Mouse (Mus musculus): ENCODE results near the gene E2f2.

The E2f2 gene

GRCm38 (mm10) chr4:136142267-136143192 is 29.7 kb upstream of the E2f2 start:
- CTCF ChIA-PET: no interaction called here
- POLR2A ChIA-PET: interaction anchor here in 3 of 4 experiments (0.6 to 11.0 kb wide), 7 partner anchors 10 to 273 kb away, joined by 3 to 122 read pairs (median 4); partner anchors contain the start of gene Rpl11 (in 1 of the 3)

- ChIA-PET CTCF (interaction anchor here in 2 of 4 experiments (0.6 to 1.1 kb wide), 3 partner anchors 36 to 346 kb away, joined by 3 to 4 read pairs (median 4); partner anchors contain the start of gene Fuca1 (in 1 of the 2)), POLR2A (interaction anchor here (0.6 to 11.0 kb wide), 20 partner anchors 7 to 274 kb away, joined by 3 to 122 read pairs (median 5); partner anchors contain the start of gene Rpl11 (in 1 of the 4))
These were observed 28.8 kb upstream of the E2f2 start, which contains the start of gene Id3 for GRCm38 (mm10) chr4:136143193-136143976. TSS of gene Id3 (plus strand) at chr4:136143497.

GRCm38 (mm10) chr4:136144126-136144926 is 27.9 kb upstream of the E2f2 start:
- ChIA-PET POLR2A (interaction anchor here (0.8 to 11.0 kb wide), 36 partner anchors 8 to 190 kb away, joined by 3 to 122 read pairs (median 4); partner anchors contain the start of genes Rpl11 (in 2 of the 4), Tcea3 (in 2 of the 4) and E2f2 (in 1 of the 4)), CTCF (interaction anchor here in 3 of 4 experiments (0.6 to 1.1 kb wide), 5 partner anchors 15 to 1288 kb away, joined by 3 to 7 read pairs (median 4); partner anchors contain the start of gene Fuca1 (in 1 of the 3))

GRCm38 (mm10) chr4:136144927-136145292 is 27.3 kb upstream of the E2f2 start:
- CTCF ChIA-PET: interaction anchor here in 1 of 4 experiments (1.0 kb wide), 1 partner anchor 38 kb away, joined by 3 read pairs; no protein-coding TSS in a partner anchor
- POLR2A ChIA-PET: interaction anchor here (0.6 to 11.0 kb wide), 39 partner anchors 9 to 257 kb away, joined by 3 to 122 read pairs (median 4); partner anchors contain the start of genes Rpl11 (in 3 of the 4), Tcea3 (in 2 of the 4), E2f2 (in 1 of the 4) and Gale (in 1 of the 4)

GRCm38 (mm10) chr4:136145362-136145885 is 26.8 kb upstream of the E2f2 start:
- POLR2A ChIA-PET: interaction anchor here (0.6 to 11.0 kb wide), 34 partner anchors 13 to 258 kb away, joined by 3 to 122 read pairs (median 4); partner anchors contain the start of genes Rpl11 (in 3 of the 4), Tcea3 (in 2 of the 4), E2f2 (in 1 of the 4) and Gale (in 1 of the 4)
- CTCF ChIA-PET: interaction anchor here in 3 of 4 experiments (0.6 to 5.8 kb wide), 3 partner anchors 38 to 74 kb away, joined by 3 to 36 read pairs (median 3); no protein-coding TSS in a partner anchor

- CTCF ChIA-PET: interaction anchor here (0.5 to 5.8 kb wide), 19 partner anchors 12 to 479 kb away, joined by 3 to 36 read pairs (median 5); partner anchors contain the start of gene Rpl11 (in 1 of the 4)
- POLR2A ChIA-PET: interaction anchor here (0.6 to 11.0 kb wide), 65 partner anchors 8 to 1679 kb away, joined by 3 to 122 read pairs (median 5); partner anchors contain the start of genes Rpl11 (in 4 of the 4), Asap3 (in 2 of the 4), E2f2 (in 2 of the 4) and Eloa (in 1 of the 4)
These were observed 26.0 kb upstream of the E2f2 start for GRCm38 (mm10) chr4:136145991-136146711.

- CTCF ChIA-PET: interaction anchor here (0.5 to 5.8 kb wide), 31 partner anchors 9 to 480 kb away, joined by 3 to 36 read pairs (median 4); partner anchors contain the start of genes Fuca1 (in 1 of the 4) and Rpl11 (in 1 of the 4)
- POLR2A ChIA-PET: interaction anchor here (0.5 to 11.0 kb wide), 88 partner anchors 8 to 1859 kb away, joined by 3 to 122 read pairs (median 6); partner anchors contain the start of genes Rpl11 (in 4 of the 4), Asap3 (in 2 of the 4), E2f2 (in 2 of the 4) and Eloa (in 1 of the 4)
These were observed 25.5 kb upstream of the E2f2 start for GRCm38 (mm10) chr4:136146712-136147154.

- ChIA-PET CTCF (interaction anchor here (0.6 to 5.8 kb wide), 41 partner anchors 9 to 839 kb away, joined by 3 to 36 read pairs (median 4); partner anchors contain the start of genes E2f2 (in 1 of the 4), Fuca1 (in 1 of the 4) and Rpl11 (in 1 of the 4)), POLR2A (interaction anchor here (0.5 to 11.0 kb wide), 106 partner anchors 9 to 1680 kb away, joined by 3 to 122 read pairs (median 4); partner anchors contain the start of genes Rpl11 (in 4 of the 4), E2f2 (in 2 of the 4), Pithd1 (in 2 of the 4) and Asap3 (in 1 of the 4))
These were observed 24.6 kb upstream of the E2f2 start for GRCm38 (mm10) chr4:136147436-136148135.

GRCm38 (mm10) chr4:136148342-136149044 is 23.7 kb upstream of the E2f2 start:
- ChIA-PET POLR2A (interaction anchor here (0.6 to 11.0 kb wide), 59 partner anchors 10 to 779 kb away, joined by 3 to 122 read pairs (median 5); partner anchors contain the start of genes Rpl11 (in 3 of the 4), E2f2 (in 2 of the 4), Pithd1 (in 2 of the 4) and Asap3 (in 1 of the 4)), CTCF (interaction anchor here (0.5 to 5.8 kb wide), 34 partner anchors 10 to 440 kb away, joined by 3 to 36 read pairs (median 4); partner anchors contain the start of genes Asap3 (in 1 of the 4), E2f2 (in 1 of the 4) and Rpl11 (in 1 of the 4))

GRCm38 (mm10) chr4:136149045-136149379 is 23.2 kb upstream of the E2f2 start:
- ChIA-PET POLR2A (interaction anchor here (0.7 to 11.0 kb wide), 19 partner anchors 13 to 226 kb away, joined by 3 to 122 read pairs (median 13); partner anchors contain the start of genes Rpl11 (in 2 of the 4), Asap3 (in 1 of the 4) and E2f2 (in 1 of the 4)), CTCF (interaction anchor here (0.6 to 5.8 kb wide), 19 partner anchors 9 to 83 kb away, joined by 3 to 36 read pairs (median 5); partner anchors contain the start of gene Asap3 (in 1 of the 4))

GRCm38 (mm10) chr4:136149734-136150133 is 22.5 kb upstream of the E2f2 start:
- ChIA-PET CTCF (interaction anchor here (0.5 to 5.8 kb wide), 27 partner anchors 9 to 1553 kb away, joined by 3 to 36 read pairs (median 4); no protein-coding TSS in a partner anchor), POLR2A (interaction anchor here in 3 of 4 experiments (0.5 to 11.0 kb wide), 9 partner anchors 10 to 1914 kb away, joined by 3 to 122 read pairs (median 3); partner anchors contain the start of genes Asap3 (in 1 of the 3) and Rpl11 (in 1 of the 3))

GRCm38 (mm10) chr4:136150596-136150995 is 21.6 kb upstream of the E2f2 start:
- POLR2A ChIA-PET: interaction anchor here in 2 of 4 experiments (0.7 to 11.0 kb wide), 4 partner anchors 11 to 100 kb away, joined by 3 to 122 read pairs (median 54); partner anchors contain the start of gene Rpl11 (in 1 of the 2)
- CTCF ChIA-PET: interaction anchor here (0.6 to 5.8 kb wide), 20 partner anchors 8 to 349 kb away, joined by 3 to 36 read pairs (median 4); no protein-coding TSS in a partner anchor

GRCm38 (mm10) chr4:136152821-136153220 is 19.4 kb upstream of the E2f2 start:
- POLR2A ChIA-PET: interaction anchor here in 3 of 4 experiments (0.6 to 1.3 kb wide), 4 partner anchors 12 to 358 kb away, joined by 3 to 10 read pairs (median 4); no protein-coding TSS in a partner anchor

More at GRCm38 (mm10) chr4:136152821-136153220, 19.4 kb upstream of the E2f2 start:
- CTCF ChIA-PET: interaction anchor here (0.6 to 1.5 kb wide), 15 partner anchors 20 to 965 kb away, joined by 3 to 10 read pairs (median 4); no protein-coding TSS in a partner anchor
